Mouse (Mus musculus) B cell, adult 62 days (primary cell): Measurements from ENCODE around the gene Cd3g. TPM values are rescaled to one million over a fixed set of nuclear protein-coding genes. Genes with fewer than 3 reads are reported as not detected.

Source experiments
- total RNA-seq: library from RNA; stranded (reverse); gene quantifications from 4 replicates; pipeline ENCODE4 v1.2.4, GENCODE M21; 2023

Cd3g gene
- total RNA-seq, result 1.2 to 2.6 TPM (median 2.0 TPM) in 4 replicates

DNA sequence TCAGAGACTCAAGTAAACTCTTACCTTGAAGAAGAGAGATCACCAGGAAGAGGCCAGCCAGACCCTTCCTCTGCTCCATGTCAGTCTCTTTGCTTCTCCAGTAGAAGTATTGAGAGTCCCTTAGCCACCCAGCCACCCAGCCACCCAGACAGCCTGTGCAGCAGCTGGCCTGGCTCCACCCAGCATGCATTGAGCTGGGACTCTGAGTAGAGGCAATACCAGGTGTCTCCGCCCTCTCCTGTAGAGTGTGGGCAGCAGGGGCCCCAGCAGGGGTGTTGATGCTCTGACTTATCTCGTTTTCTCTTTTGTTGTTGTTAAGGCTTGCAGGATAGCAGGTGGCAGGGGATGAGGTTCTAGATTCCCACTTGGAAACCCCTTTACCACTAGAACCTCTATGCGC, at the start of gene Cd3g:
Gene Cd3g (minus strand): TSS at position 190 of the 400 bp plus-strand sequence.

DNA sequence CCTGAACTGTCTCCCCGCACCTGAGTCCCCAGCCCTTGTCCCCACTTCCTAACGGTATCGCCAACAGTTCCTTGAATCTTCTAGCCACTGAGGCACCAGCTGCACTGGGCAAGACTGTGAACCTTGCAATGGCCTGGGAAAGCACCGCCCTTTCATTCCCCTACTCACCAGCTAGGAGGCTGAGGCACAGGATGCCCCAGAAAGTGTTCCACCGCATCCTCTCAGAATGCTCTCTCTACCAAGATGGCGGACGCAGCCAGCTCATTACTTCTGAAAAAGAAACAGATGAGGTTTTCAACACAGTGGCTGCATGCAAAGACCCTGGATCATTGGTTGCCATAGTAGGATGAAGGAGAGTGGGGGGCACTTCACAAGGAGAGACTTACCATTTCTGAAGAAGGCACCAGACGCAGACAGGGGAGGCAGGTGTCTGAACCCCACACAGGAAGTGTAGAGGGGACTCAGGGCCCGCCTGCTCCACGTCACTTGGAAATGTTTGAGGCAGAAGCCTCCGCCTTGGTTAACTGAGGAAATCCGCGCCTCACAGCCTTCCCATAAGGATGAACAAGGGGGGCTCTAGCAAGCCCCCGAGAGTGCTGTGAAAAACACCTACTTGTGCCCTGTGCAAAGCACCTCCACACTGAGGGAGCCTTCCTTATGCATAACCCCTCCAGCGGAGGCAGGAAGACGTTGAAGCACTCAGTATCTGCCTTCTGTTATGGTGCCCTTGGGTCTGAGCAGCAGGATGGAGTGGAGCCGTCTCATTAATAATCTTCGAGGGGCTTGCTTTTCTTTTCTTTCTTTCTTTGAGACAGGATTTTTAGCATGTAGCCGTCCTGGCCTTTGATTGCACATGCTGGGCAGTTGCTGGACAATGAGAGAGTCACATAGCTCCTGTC, 29.2 kb upstream of the Cd3g start, which contains the start of gene Cd3e:
Gene Cd3e (minus strand): TSS at position 448 of the 899 bp plus-strand sequence.

DNA sequence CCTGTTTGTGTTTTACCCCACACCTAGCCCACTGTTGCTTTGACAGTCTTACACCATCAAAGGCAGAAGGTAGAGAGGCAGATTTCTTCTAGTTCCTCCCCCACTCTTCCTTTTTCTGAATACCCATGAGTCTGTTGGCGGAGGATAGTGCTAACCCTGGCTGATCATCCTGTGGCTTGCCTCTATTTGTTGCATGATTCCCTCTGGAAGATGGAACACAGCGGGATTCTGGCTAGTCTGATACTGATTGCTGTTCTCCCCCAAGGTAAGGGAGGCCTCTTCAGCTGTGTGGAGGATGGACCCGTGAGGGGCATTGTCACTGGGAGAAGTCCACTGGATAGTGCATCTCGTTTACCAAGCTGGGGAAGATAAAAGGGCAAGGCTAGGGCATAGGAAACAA, 1.4 kb upstream of the Cd3g start, which contains the start of gene Cd3d:
Gene Cd3d (plus strand): TSS at position 111 of the 400 bp plus-strand sequence.

DNA sequence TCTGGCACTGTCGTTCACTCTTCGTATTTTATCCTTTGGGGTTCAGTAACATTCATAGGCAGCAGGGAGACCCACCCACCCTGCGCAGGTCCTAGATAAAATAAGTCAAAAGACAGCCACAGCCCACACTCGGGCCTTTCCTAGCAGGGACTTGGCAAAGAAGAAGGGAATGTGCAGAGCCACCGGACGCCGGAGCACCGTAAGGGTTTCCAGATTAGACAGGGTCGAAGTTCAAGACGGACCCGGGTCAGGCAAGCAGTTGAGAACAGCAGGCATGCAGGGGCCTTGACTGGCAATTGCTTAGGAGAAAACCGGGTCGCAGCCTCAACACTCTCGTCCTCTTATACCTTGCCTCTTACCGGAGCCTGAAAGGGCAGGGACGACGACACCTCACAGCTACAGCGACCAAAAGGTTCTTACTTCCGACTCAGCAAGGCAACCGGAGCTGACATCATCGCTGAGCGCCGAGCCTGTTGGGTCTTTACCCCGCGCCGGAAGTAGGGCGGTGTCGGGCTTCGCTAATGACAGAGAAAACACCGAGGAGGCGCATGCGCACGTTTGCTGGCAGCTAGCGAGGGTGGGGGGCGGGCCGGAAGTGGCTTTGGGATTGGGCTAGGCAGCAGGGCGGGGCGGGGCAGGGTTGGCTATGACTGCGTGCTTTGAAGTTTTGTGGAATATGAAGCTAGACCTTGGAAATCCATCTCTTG, 15.0 kb downstream of the Cd3g start, which contains the start of gene Ube4a:
Gene Ube4a (minus strand): TSS at position 475 of the 707 bp plus-strand sequence.

DNA sequence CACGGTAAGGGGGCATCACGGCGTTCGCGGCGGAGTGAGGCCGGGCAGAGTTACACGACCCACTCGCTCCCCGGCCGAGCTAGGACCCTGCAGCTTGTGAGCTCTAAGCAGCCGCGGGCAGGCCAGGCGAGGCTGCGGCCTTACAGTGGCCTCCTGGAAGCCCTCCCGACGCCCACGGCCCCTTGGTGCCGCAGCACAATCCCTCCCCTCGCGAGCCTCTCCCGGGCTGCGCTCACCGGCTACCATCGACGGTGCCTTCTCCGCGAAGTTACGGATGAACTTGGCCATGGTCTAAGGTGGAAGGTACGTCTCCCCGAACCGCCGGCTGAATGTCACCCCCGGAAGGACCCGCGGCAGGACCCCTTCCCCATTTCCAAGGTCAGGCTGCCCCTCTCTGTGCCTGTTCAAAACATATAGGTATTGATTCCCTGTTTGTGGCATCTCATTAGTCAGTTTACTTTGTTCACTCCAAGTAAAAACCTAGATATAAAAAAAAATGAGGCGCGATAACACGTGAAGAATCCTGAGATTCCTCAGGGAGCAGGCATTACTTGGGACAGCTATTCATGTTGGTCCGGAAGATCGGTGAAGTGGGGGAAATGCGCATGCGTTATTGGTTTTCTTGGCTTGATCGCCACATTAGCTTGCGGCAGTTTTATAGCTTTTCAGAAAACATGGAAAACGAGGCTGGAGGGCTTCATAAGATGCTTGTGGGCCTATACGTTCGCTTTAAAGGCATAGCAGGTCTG, 59.7 kb downstream of the Cd3g start, which contains the start of gene Atp5l:
Gene Atp5l (minus strand): TSS at position 369 of the 749 bp plus-strand sequence.

Other genes starting within 250 kb of the Cd3g start
- 0.76 TPM in 1 of 4 replicates, not detected in the others for gene Phldb1, start 245.2 kb downstream of the Cd3g start, total RNA-seq
- gene Arcn1, start 212.6 kb downstream of the Cd3g start, total RNA-seq, result 133 to 144 TPM (median 140 TPM) in 4 replicates
- gene Ift46, start 212.5 kb downstream of the Cd3g start, total RNA-seq, result 56.6 to 64.5 TPM (median 59.5 TPM) in 4 replicates
- gene Tmem25, start 181.1 kb downstream of the Cd3g start, total RNA-seq, result 0.51 to 0.67 TPM (median 0.63 TPM) in 3 of 4 replicates, not detected in the other
- gene Ttc36, start 177.4 kb downstream of the Cd3g start, total RNA-seq, result 2.6 to 4.9 TPM (median 4.3 TPM) in 4 replicates
- 127 to 158 TPM (median 134 TPM) in 4 replicates for gene Kmt2a, start 99.1 kb downstream of the Cd3g start, total RNA-seq
- gene Atp5l, start 59.7 kb downstream of the Cd3g start, total RNA-seq, result 123 to 144 TPM (median 136 TPM) in 4 replicates
- gene Ube4a, start 14.8 kb downstream of the Cd3g start, total RNA-seq, result 76.8 to 101 TPM (median 82.4 TPM) in 4 replicates
- 1.2 to 3.9 TPM (median 1.8 TPM) in 4 replicates for gene Cd3d, start 1.4 kb upstream of the Cd3g start, total RNA-seq
- 3.2 to 4.5 TPM (median 3.7 TPM) in 4 replicates for gene Cd3e, start 29.2 kb upstream of the Cd3g start, total RNA-seq
- gene Mpzl2, start 59.4 kb upstream of the Cd3g start, total RNA-seq, result 0.52 to 1.4 TPM (median 0.77 TPM) in 4 replicates
- gene Mpzl3, start 74.8 kb upstream of the Cd3g start, total RNA-seq, result 5.4 to 12.4 TPM (median 7.1 TPM) in 4 replicates
- 15.3 to 28.6 TPM (median 19.5 TPM) in 4 replicates for gene Jaml, start 98.8 kb upstream of the Cd3g start, total RNA-seq
- 0.48 to 0.75 TPM (median 0.55 TPM) in 4 replicates for gene Scn2b, start 137.4 kb upstream of the Cd3g start, total RNA-seq
- 0.33 to 0.63 TPM (median 0.43 TPM) in 4 replicates for gene Scn4b, start 158.0 kb upstream of the Cd3g start, total RNA-seq
- 0.46 to 0.58 TPM in 2 of 4 replicates, not detected in the others for gene BC049352, start 201.6 kb upstream of the Cd3g start, total RNA-seq
- gene Tmprss4, start 223.7 kb upstream of the Cd3g start, total RNA-seq, result not detected in 4 replicates